Mouse (Mus musculus) cerebellum, postnatal 36 days (tissue): ENCODE data around the gene Igsf11.
"Not testable (repeated sequence)": the region's sequence is repeated elsewhere in the genome, so short reads cannot be mapped to it uniquely, and the experiment has no call there.

Source experiments
- DNase-seq, 2 experiments: peaks; one replicate each; pipeline ENCODE4 v3.0.0; 2021 to 2022; ENCODE audit warnings: mixed read lengths in 2 of 2

Gene Igsf11

GRCm38 (mm10) chr16:38941275-38941674 lies 48.8 kb downstream of the Igsf11 start:
- no peak for DNase-seq

DNA sequence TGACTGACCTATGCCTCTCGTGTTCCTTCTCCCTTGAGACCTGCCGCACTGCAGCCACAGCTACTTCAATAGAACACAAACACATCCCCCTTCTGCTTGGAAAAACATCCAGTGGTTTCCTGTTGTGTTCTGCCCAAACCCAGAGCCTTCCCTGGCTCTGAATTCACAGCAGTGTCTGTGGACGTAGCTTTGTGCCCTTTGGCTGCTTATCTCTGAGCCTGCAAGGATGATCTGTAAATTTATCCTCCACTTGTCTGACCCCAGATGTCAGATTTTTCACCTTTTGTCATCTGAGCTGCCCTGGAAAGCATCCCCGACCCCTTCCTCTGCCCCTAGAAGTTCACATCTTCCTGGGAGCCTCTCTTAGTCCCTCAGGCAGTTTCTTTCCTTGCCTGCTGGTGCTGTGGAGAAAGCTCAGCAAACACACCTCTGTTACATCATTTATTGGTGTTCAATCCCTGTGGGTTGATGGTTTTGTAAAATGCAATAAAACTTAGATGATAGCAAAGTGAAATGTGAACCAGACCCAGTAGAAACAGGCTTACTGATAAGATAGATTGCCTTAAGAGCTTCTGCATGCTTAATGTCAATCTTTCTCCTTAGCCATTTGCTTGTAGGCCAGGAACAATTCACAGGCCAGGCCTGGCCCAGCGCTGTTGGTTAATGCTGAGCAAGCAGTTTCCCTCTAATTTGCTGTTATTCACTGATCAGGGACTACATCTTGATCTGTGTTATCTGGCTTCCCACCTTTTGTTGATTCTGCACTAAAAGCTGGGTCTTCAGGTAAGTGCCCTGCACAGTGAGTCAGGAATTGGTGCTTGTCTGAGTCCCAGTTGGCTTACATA lies 51.5 kb downstream of the Igsf11 start:
- no peak for DNase-seq

DNA sequence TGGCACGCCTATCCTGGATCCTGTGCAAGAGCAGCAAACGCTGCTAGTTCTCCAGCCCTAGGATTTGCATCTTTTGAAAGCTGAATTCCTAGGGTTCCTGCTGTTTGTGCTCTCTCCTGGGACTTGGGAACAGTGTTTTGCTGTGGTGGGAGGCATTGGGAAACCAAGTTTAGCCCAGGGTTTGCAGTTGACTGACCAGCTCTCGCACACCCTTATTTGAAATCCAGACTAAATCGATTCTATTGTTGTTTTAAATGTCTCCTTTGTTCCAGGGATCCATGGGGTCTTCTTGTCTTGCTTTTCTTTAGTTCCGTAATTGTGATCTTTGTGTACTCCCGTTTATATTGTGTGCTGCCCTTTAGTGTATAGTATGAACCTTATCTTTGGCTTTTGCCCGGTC lies 52.6 kb downstream of the Igsf11 start:
- no peak for DNase-seq

DNA sequence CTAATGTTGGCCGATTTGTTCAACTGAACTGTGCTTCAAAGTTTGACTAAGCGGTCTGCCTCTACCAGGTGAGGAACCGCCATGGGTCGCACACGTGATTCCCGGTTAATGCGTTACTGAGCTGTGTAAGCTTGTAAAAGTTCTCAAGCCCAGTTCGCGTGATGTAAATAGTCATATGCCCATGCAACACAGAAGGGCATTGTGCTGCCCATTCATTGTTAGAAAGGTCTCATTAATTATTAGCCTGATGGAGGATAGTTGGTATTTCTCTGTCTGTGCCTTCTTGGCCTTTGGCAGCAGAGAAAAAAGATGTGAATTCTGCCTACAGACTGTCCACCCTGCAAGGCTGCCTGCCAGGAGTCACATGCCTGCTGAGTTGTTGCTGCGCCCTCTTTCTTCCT lies 53.1 kb downstream of the Igsf11 start:
- no peak for DNase-seq

GRCm38 (mm10) chr16:38946453-38946852 lies 54.0 kb downstream of the Igsf11 start:
- no peak for DNase-seq

GRCm38 (mm10) chr16:38947141-38947879 lies 54.8 kb downstream of the Igsf11 start:
- DNase-seq = no peak

DNA sequence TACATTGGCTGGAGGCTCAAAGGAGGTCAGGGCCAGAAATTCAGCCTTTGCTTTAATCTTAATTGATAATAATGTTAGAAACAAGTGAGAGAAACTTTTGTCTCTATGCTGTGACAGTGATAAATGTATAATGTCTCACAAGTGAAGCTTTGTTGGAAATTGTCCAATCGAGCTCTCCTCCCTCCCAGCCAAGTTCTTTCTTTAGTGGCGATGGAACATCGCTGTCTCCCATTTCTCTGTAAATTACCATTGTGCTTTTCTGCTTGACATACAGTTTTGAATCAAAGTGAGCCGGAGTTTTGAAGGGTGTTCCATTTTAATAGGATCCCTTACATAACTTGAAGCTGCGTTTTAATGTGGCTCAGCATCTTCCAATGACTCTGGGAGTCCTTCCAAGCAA lies 56.0 kb downstream of the Igsf11 start:
- no peak for DNase-seq

DNA sequence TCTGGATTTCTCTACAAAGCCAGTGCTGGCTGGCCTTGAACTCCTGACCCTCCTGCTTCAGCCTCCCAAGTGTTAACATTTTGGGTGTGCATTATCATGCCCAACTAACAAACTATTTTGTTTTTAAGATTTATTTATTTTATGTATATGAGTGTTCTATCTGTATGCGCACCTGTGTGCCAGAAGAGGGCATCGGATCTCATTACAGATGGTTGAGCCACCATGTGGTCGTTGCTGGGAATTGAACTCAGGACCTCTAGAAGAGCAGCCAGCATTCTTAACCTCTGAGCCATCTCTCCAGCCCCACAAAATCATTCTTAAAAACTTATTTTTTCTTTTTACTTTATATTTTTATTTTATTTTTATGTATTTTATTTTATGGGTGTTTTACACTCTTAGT lies 60.4 kb downstream of the Igsf11 start:
- no peak for DNase-seq

GRCm38 (mm10) chr16:38953821-38954220 lies 61.4 kb downstream of the Igsf11 start:
- DNase-seq = no peak

GRCm38 (mm10) chr16:38954501-38955288 lies 62.2 kb downstream of the Igsf11 start:
- DNase-seq = peak in 1 of 2 experiments; percentile 17

GRCm38 (mm10) chr16:38955296-38955695 lies 62.8 kb downstream of the Igsf11 start:
- DNase-seq = peak; percentile 59 to 64

DNA sequence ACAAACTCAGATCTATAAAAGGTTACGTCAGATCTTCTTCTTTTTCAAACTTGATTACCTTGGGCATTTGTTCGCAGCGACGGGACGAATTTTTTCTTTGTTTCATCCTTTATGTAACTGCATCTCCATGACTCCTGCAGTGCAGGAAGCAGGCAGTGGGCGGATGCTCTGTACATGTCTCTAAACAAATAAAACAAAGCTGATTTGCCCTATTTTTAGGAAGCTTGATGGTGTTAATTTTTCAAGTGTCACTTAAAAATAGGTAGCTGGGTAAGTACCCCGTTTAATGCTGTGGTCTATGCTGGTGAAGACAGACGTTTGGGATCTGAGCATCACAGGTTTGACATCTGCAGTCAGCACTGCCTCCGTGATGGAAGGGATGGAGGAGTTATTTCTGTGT lies 66.3 kb downstream of the Igsf11 start:
- no peak for DNase-seq

DNA sequence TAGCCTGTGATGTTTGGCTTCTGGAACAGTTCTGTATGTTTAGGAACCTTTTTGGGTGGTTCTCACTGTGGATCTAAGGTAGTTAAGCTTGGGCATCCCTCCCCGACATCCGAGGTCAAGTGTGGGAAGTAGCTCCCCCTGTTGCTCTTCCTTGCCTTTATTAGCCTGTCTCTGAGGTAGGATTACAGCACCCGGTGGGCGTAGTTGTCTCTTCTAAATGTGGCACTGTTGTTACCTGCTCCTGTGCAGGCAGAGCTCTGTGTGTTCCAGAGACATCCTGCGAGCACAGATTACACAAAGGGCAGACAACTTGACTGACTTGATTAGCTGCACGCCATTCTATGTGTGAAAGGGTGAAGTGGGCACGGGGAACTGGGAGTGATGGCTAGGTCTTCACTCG lies 68.1 kb downstream of the Igsf11 start:
- no peak for DNase-seq

DNA sequence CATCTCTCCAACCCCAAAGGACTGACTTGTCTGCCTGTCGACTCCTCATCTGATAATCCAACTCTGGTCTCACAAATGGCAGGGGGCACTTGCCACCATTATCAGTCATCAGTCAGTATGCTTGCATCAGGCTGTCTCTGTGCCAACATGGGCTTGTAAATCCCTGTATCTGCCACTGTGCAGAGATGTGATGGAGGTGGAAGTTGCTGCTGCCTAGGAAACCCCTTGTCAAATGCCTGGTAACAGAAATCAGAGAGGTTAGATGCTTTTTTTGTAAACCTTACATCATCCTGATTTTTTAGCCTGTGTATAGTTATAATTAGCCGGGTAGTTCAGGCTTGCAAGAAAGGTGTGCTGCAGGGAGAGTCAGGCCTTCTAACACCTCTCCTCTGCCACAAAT lies 69.4 kb downstream of the Igsf11 start:
- no peak for DNase-seq

DNA sequence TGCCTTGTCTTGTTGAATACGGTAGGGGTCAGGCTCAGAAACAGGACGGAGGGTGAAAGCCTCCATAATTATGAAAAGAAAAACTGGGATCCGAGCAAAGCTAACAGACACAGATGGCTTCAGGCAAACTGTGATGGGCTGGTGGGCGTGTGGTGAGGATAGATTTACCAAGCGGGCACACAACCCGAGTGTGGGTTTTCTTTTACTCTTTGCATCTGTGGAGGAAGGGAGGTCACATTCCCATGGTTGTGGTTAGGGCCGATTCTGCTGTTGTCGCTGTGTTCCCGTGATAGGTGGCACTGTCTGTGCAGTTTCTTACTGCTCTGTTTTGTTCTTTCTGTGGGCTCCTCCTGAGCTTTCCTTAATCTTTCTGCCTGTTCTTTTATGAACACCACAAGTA lies 70.2 kb downstream of the Igsf11 start:
- no peak for DNase-seq

- DNase-seq = no peak
Observed at GRCm38 (mm10) chr16:38967026-38967425, 74.6 kb downstream of the Igsf11 start.

- no peak for DNase-seq
Observed at GRCm38 (mm10) chr16:38976151-38976550, 83.7 kb downstream of the Igsf11 start.

GRCm38 (mm10) chr16:38978546-38978945 lies 86.1 kb downstream of the Igsf11 start:
- DNase-seq = no peak

- DNase-seq = no peak
Observed at GRCm38 (mm10) chr16:38980546-38980945, 88.1 kb downstream of the Igsf11 start.

GRCm38 (mm10) chr16:38982051-38982450 lies 89.6 kb downstream of the Igsf11 start:
- DNase-seq = no peak

GRCm38 (mm10) chr16:38982508-38983236 lies 90.2 kb downstream of the Igsf11 start:
- no peak for DNase-seq

DNA sequence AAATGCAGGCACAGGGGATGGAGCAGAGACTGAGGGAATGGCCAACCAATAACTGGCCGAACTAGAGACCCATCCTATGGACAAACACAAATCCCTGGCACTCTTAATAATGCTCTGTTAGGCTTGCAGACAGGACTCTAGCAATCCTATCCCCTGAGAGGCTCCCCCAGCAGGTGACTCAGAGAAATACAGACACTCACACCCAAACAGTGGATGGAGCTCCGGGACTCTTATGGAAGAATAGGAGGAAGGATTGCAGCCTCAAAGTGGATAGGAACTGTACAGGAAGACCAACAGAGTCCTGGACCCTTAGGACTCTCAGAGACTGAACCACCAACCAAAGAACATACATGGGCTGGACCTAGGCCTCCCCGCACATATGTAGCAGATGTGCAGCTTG lies 91.4 kb downstream of the Igsf11 start:
- not testable (repeated sequence) for DNase-seq

GRCm38 (mm10) chr16:38985411-38985810 lies 92.9 kb downstream of the Igsf11 start:
- DNase-seq = peak in 1 of 2 experiments; percentile 16
